Mouse (Mus musculus) erythroblast, embryonic 14.5 days (primary cell): Measurements from ENCODE around the gene Sh2d4b. TPM values are rescaled to one million over a fixed set of nuclear protein-coding genes. Genes with fewer than 3 reads are reported as not detected.

Experiments used
- H3K27me3 ChIP-seq: 2 replicates; pipeline ENCODE4 v1.6.1; 2012; ENCODE audit warnings: inconsistent platforms; ENCODE audit not compliant: control insufficient read depth
- H3K36me3 ChIP-seq: 2 replicates; pipeline ENCODE4 v1.6.1; 2012; ENCODE audit warnings: mild to moderate bottlenecking, inconsistent platforms; ENCODE audit not compliant: control insufficient read depth
- H3K4me1 ChIP-seq: 2 replicates; pipeline ENCODE4 v1.6.1; 2012; ENCODE audit warnings: inconsistent platforms; ENCODE audit not compliant: control insufficient read depth
- H3K4me3 ChIP-seq: replicated peaks from 2 replicates; pipeline ENCODE3; 2012; ENCODE audit warnings: moderate library complexity, mild to moderate bottlenecking, inconsistent platforms
- H3K9me3 ChIP-seq: 2 replicates; pipeline ENCODE4 v1.6.1; 2012; ENCODE audit warnings: low read length, inconsistent platforms, mixed read lengths; ENCODE audit not compliant: control insufficient read depth
- GATA1 ChIP-seq: IDR thresholded peaks from 2 replicates; pipeline ENCODE4 v1.6.1; 2012; ENCODE audit warnings: low read length, inconsistent platforms, mixed read lengths
- TAL1 ChIP-seq: IDR thresholded peaks from 3 replicates; pipeline ENCODE4 v1.6.1; 2012; ENCODE audit warnings: low read length, inconsistent platforms, mixed read lengths
- polyA plus RNA-seq: library from polyadenylated mRNA; stranded (reverse); fragments of >175 nt; gene quantifications from 2 replicates; pipeline ENCODE4 v1.2.3, GENCODE M21; 2012

The Sh2d4b gene
- polyA plus RNA-seq, 1 experiment = 0.09 TPM

DNA sequence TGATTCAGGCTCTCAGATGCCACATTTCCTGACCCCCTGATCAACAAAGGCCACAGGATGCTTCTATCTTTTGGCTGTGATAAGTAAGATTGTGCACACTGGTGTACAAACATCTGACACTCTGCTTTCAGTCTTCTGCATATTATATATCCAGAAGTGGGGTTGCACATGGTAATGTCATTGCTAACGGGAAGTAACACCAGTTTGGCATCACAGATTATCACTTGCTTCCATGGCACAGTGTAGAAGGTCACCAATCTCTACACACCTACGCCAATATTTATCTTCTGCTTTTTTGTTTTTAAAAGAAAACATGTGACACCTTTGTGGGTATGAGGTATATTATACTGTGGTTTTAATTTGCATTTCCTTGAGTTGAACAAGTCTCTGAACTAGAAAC, 36.9 kb upstream of the Sh2d4b start:
- Histone ChIP-seq H3K4me3 (no peak overlapping the region), H3K4me1 (peaks cover 58% of the 10 kb centered on the region), H3K27me3 (no peaks in the 10 kb centered on the region), H3K36me3 (peaks cover 14% of the 10 kb centered on the region), H3K9me3 (no peaks in the 10 kb centered on the region)
- TF ChIP-seq GATA1 (no peak), TAL1 (no peak)

DNA sequence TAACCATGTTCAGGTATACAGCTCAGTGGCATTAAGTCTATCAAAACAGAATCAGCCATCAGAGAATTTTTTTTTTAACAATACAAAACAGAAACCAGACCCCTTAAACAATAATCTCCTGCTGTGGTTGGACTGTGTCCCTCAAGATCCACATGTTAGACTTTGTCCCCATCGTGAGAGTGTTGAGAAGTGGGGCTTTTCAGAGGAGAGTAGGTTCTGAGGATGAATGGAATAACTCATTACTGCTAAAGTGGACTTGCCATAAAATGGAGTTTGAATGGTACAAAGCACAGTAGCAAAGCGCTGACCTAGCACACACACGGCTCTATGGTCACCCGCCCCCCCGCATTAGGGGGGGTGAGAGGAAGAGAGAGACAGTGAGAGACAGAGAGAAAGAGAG, 35.8 kb upstream of the Sh2d4b start:
- peaks cover 59% of the 10 kb centered on the region for H3K4me1 ChIP-seq
- H3K27me3 ChIP-seq = no peaks in the 10 kb centered on the region
- no peaks in the 10 kb centered on the region for H3K9me3 ChIP-seq
- H3K4me3 ChIP-seq = no peak overlapping the region
- peaks cover 16% of the 10 kb centered on the region for H3K36me3 ChIP-seq
- TF ChIP-seq GATA1 (no peak), TAL1 (no peak)

DNA sequence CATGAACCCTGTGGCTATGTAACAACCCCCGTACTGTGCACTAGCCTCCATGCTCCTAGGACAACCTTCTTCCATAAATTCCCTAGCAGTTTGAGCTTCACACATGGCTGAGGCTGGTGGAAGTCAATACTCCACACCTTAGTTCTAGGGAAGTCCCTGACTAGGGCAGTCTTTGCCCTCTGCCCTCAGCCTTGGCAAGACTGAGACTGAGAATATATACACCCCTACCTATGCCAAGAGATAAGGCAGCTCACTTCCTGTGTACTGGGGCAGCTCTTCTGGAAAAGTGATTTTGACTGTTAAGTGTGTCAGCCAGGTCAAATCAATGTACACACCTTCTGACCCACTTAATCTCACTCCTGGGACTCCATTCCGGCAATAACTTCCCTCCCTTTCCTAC, 34.0 kb upstream of the Sh2d4b start:
- Histone ChIP-seq H3K9me3 (no peaks in the 10 kb centered on the region), H3K4me3 (no peak overlapping the region), H3K27me3 (no peaks in the 10 kb centered on the region), H3K4me1 (peaks cover 58% of the 10 kb centered on the region), H3K36me3 (peaks cover 14% of the 10 kb centered on the region)
- TF ChIP-seq TAL1 = no peak
- TF ChIP-seq GATA1 = no peak

GRCm38 (mm10) chr14:40924378-40925113, 31.5 kb upstream of the Sh2d4b start:
- TF ChIP-seq TAL1 (no peak), GATA1 (no peak)
- peaks cover 22% of the 10 kb centered on the region for H3K36me3 ChIP-seq
- peaks cover 53% of the 10 kb centered on the region for H3K4me1 ChIP-seq
- no peaks in the 10 kb centered on the region for H3K9me3 ChIP-seq
- peak overlapping the region; percentile 8 for H3K4me3 ChIP-seq
- H3K27me3 ChIP-seq = no peaks in the 10 kb centered on the region

GRCm38 (mm10) chr14:40921241-40921640, 28.2 kb upstream of the Sh2d4b start:
- H3K4me3 ChIP-seq = no peak overlapping the region
- H3K36me3 ChIP-seq = peaks cover 35% of the 10 kb centered on the region
- no peaks in the 10 kb centered on the region for H3K27me3 ChIP-seq
- no peak for TF ChIP-seq TAL1
- no peak for TF ChIP-seq GATA1
- H3K9me3 ChIP-seq = no peaks in the 10 kb centered on the region
- peaks cover 46% of the 10 kb centered on the region for H3K4me1 ChIP-seq

DNA sequence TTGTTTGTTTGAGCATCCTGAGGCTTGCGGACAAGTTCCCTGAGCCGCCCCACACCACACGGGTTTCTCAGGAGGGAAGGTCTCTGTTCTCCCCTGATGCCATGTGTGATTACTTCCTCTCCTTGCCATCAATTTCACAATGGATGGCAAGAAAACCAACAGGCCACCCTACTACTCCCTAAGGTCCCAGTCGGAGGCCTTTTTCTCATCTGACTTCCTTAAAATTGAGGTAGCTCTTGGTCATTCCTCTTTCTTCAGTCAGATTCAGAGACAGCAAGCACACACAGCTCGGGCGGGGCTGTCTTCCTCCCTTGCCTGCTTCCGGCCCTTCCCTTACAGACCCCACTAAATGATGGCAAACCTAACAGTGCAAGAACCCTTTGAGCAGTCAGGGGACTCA, 26.5 kb upstream of the Sh2d4b start:
- peaks cover 33% of the 10 kb centered on the region for H3K4me1 ChIP-seq
- H3K4me3 ChIP-seq = no peak overlapping the region
- no peaks in the 10 kb centered on the region for H3K27me3 ChIP-seq
- H3K36me3 ChIP-seq = peaks cover 46% of the 10 kb centered on the region
- TF ChIP-seq TAL1 (no peak), GATA1 (no peak)
- no peaks in the 10 kb centered on the region for H3K9me3 ChIP-seq

- Histone ChIP-seq H3K9me3 (no peaks in the 10 kb centered on the region), H3K4me3 (no peak overlapping the region), H3K4me1 (peaks cover 27% of the 10 kb centered on the region), H3K36me3 (peaks cover 51% of the 10 kb centered on the region), H3K27me3 (no peaks in the 10 kb centered on the region)
- no peak for TF ChIP-seq TAL1
- TF ChIP-seq GATA1 = no peak
Observed at GRCm38 (mm10) chr14:40918477-40918876, 25.4 kb upstream of the Sh2d4b start.

DNA sequence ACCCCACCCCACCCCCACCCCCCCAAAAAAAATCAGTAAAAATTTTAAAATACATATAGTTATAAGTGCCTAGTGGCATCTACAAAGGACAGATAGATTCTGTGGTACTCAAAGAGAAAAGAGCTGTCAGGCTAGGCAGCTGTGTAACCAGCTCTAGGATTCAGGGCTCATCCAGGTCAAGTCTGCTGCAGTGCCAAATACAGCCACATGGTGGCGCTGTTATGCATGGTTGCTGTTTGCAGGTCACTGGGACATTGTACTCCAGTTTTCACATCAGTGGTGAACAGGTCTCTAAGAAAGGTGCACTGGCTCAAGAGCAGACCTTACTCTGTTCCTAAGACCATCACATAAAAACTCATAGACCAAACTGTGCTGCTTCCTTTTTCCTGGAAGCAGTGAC, 24.6 kb upstream of the Sh2d4b start:
- Histone ChIP-seq H3K27me3 (no peaks in the 10 kb centered on the region), H3K4me3 (no peak overlapping the region), H3K36me3 (peaks cover 55% of the 10 kb centered on the region), H3K4me1 (peaks cover 23% of the 10 kb centered on the region), H3K9me3 (no peaks in the 10 kb centered on the region)
- no peak for TF ChIP-seq TAL1
- TF ChIP-seq GATA1 = no peak

GRCm38 (mm10) chr14:40916667-40917066, 23.6 kb upstream of the Sh2d4b start:
- peaks cover 58% of the 10 kb centered on the region for H3K36me3 ChIP-seq
- TF ChIP-seq GATA1 (no peak), TAL1 (no peak)
- no peaks in the 10 kb centered on the region for H3K27me3 ChIP-seq
- no peak overlapping the region for H3K4me3 ChIP-seq
- no peaks in the 10 kb centered on the region for H3K9me3 ChIP-seq
- H3K4me1 ChIP-seq = peaks cover 17% of the 10 kb centered on the region

GRCm38 (mm10) chr14:40915838-40916237, 22.8 kb upstream of the Sh2d4b start:
- no peaks in the 10 kb centered on the region for H3K27me3 ChIP-seq
- H3K4me1 ChIP-seq = peaks cover 17% of the 10 kb centered on the region
- H3K4me3 ChIP-seq = no peak overlapping the region
- H3K9me3 ChIP-seq = no peaks in the 10 kb centered on the region
- H3K36me3 ChIP-seq = peaks cover 64% of the 10 kb centered on the region
- TF ChIP-seq GATA1 (no peak), TAL1 (no peak)
